Mouse (Mus musculus) hindbrain, embryonic 16.5 days (tissue): ENCODE measurements at regions not wholly inside any gene's neighbourhood (a gene's known extent, or its start where the extent isn't known, plus 50 kb on each side); places are given as distances from the start of the nearest gene placed in this dataset.
A peak's percentile ranks its signal among the peaks of the same experiment; 100 is the strongest.

Experiments used
- ATAC-seq: fragments of 200-750 bp; cut with Nextera tagmentation; 2 replicates; pipeline ENCODE4 v1.8.0; 2017; ENCODE audit warnings: moderate TSS enrichment, moderate library complexity
- H3K27ac ChIP-seq: fragments of 300-500 bp; sonication (generic); 2 replicates; pipeline ENCODE4 v1.5.1; 2014; ENCODE audit warnings: low read depth, mild to moderate bottlenecking, control low read depth, low read length, moderate library complexity
- H3K27me3 ChIP-seq: fragments of 300-500 bp; sonication (generic); replicated peaks from 2 replicates; pipeline ENCODE4 v1.6.1; 2014; ENCODE audit warnings: low read length; ENCODE audit not compliant: control insufficient read depth, insufficient read depth
- H3K36me3 ChIP-seq: fragments of 300-500 bp; sonication (generic); 2 replicates; pipeline ENCODE4 v1.6.1; 2014; ENCODE audit warnings: mild to moderate bottlenecking, low read length, moderate library complexity, mixed read lengths; ENCODE audit not compliant: control insufficient read depth, insufficient read depth
- H3K4me1 ChIP-seq: fragments of 300-500 bp; sonication (generic); 2 replicates; pipeline ENCODE4 v1.6.1; 2014; ENCODE audit warnings: low read depth, low read length; ENCODE audit not compliant: control insufficient read depth, insufficient read depth
- H3K4me2 ChIP-seq: fragments of 300-500 bp; sonication (generic); 2 replicates; pipeline ENCODE4 v1.6.1; 2014; ENCODE audit warnings: mild to moderate bottlenecking, low read length, control low read depth, moderate library complexity
- H3K4me3 ChIP-seq: fragments of 300-500 bp; sonication (generic); 2 replicates; pipeline ENCODE4 v1.5.1; 2014; ENCODE audit warnings: mild to moderate bottlenecking, low read length, control low read depth, moderate library complexity
- H3K9ac ChIP-seq: fragments of 300-500 bp; sonication (generic); 2 replicates; pipeline ENCODE4 v1.6.1; 2014; ENCODE audit warnings: low read depth, mild to moderate bottlenecking, control low read depth, low read length, moderate library complexity
- H3K9me3 ChIP-seq: fragments of 300-500 bp; sonication (generic); 2 replicates; pipeline ENCODE4 v1.6.1; 2014; ENCODE audit warnings: mild to moderate bottlenecking, low read length, moderate library complexity; ENCODE audit not compliant: control insufficient read depth
- WGBS: fragments of 180-500 bp; shearing (Covaris S2); extraction: QIAGEN DNeasy Blood & Tissue Kit; methylation state at CpG from one replicate; pipeline ENCODE4 v1.1.7; 2014; 5-methylcytosine and 5-hydroxymethylcytosine counted together

DNA sequence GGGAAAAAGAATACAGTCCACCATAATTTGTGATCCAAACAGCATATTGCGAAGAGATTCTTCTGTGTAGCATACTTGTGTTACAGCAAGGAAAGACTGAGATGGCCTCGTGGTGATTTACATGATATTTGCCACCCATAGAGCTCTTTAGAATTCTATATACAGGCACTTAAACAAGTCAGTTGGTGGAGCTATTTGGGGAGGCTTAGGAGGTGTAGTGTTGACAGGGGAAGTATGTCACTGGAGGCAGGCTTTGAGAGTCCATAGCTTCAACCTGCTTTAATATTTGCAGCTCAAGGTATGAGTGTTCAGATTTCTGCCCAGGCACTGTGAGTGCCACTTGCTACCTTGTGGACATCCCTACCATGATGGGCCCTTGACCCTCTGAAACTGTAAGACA lies 187.3 kb downstream of the Ostf1 start:
- Histone ChIP-seq H3K4me3 (no peak overlapping the region), H3K4me1 (no peaks in the 10 kb centered on the region), H3K36me3 (no peaks in the 10 kb centered on the region), H3K9ac (no peak overlapping the region), H3K9me3 (no peaks in the 10 kb centered on the region), H3K4me2 (no peak overlapping the region), H3K27me3 (no peaks in the 10 kb centered on the region), H3K27ac (no peak overlapping the region)
- WGBS: 72% methylated on average over 2 of the region's 2 CpGs
- no peak for ATAC-seq

DNA sequence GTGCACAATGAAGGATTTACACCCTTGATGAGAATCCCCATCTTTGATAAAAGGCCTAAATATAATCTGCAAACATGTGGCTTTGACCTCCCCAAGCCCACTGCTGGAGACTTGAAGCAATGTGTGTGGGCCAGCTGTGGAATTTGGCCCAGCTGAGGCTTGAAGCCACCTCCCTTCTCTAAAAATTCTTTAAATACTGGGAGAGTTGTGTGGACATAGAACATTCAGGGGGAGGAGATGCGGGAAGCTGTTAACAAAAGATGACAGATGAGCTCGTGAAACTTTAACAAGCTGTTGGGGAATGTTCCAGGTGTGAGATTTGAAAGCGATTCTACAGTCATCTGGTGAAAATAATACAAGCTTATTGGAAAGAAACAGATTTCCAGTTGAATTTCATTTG lies 195.3 kb downstream of the Ostf1 start:
- Histone ChIP-seq H3K9ac (no peak overlapping the region), H3K36me3 (no peaks in the 10 kb centered on the region), H3K4me3 (no peak overlapping the region), H3K4me1 (no peaks in the 10 kb centered on the region), H3K4me2 (no peak overlapping the region), H3K27ac (no peak overlapping the region), H3K9me3 (no peaks in the 10 kb centered on the region), H3K27me3 (no peaks in the 10 kb centered on the region)
- ATAC-seq: no peak
- WGBS: 67% methylated on average over 3 of the region's 3 CpGs

- H3K9ac ChIP-seq: no peak overlapping the region
- WGBS: 61% methylated on average over 9 of the region's 9 CpGs
Measured at GRCm38 (mm10) chr19:18420381-18420785, 211.2 kb downstream of the Ostf1 start.

DNA sequence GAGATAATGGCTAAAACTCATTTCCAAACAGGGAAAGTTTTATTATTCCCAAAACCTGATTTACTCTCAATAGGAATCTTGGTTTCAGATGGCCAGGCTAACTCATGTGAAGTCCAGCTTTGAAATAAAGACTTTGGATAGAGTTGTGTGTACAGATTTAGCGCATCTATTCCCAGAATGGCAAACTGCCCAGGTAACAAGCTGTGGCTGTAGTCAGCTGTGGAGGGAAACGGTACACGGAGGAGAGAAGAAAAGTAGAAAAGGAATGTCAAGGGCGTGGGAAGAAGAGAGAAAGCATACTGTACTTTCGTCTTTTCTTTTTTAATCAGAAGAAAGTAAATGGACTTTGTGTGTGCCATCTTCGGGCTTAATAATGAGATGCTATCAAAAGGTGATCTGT lies 213.1 kb downstream of the Ostf1 start:
- ATAC-seq: no peak
- Histone ChIP-seq H3K27ac (no peak overlapping the region), H3K27me3 (no peaks in the 10 kb centered on the region), H3K4me3 (no peak overlapping the region), H3K9ac (no peak overlapping the region), H3K4me1 (no peaks in the 10 kb centered on the region), H3K4me2 (no peak overlapping the region), H3K9me3 (no peaks in the 10 kb centered on the region), H3K36me3 (no peaks in the 10 kb centered on the region)
- 81% methylated on average over 6 of the region's 6 CpGs for WGBS

More at GRCm38 (mm10) chr19:18420381-18420785, 211.2 kb downstream of the Ostf1 start:
- no peak overlapping the region for H3K27ac ChIP-seq
- H3K36me3 ChIP-seq: no peaks in the 10 kb centered on the region
- no peaks in the 10 kb centered on the region for H3K9me3 ChIP-seq
- no peaks in the 10 kb centered on the region for H3K4me1 ChIP-seq
- no peak for ATAC-seq
- no peaks in the 10 kb centered on the region for H3K27me3 ChIP-seq
- no peak overlapping the region for H3K4me2 ChIP-seq
- no peak overlapping the region for H3K4me3 ChIP-seq

DNA sequence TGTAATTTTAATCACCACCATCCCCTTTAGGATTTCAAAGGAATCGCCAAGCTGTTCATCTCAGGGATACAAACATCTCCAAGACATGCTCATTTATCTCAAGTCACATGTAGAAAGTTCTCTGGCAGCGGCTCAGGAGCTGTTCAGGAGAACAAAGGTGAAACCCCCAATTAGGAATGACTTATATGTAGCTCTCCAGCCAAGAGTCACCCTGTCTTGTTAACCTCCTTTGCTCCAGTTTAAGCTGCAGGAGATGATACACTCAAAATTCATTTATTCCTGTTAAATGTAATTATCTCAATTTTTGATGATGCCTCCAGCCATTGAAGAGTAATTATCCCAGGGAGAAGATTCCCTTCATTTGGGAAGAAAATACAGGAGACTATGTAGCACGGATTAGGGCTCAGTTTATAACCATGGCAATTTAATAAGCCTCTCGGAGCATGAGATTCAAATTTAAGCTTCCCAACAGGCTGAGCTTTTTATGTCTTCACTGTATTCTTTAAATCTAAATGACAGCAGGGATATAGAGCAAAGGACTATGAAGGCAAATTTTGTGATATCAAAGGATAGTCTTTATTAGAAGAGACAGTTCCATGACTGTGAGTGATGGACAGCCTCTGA lies 254.0 kb downstream of the Ostf1 start:
- peak; percentile 45; the same call in 1 of the 2 replicates for ATAC-seq
- WGBS: 65% methylated on average over 4 of the region's 4 CpGs
- no peak overlapping the region for H3K9ac ChIP-seq

DNA sequence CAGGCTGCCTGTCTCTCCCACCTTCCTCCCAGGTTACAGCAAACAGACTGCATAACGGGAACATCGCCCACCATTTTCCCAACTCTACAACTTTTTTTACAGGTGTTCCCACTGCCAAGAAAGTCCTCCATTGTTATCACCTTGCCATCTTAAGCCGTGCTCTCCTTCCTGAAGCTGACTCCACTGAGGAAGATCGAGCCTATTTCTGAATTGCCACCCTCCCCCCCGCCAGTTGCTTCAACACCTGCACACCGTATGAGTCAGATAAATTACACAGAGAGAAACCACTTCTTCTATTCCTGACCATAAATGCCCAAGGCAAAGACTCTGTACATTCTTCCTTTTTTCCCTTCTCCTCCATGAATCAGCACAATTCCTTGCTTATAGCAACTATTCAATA lies 263.0 kb downstream of the Ostf1 start:
- no peaks in the 10 kb centered on the region for H3K36me3 ChIP-seq
- H3K9ac ChIP-seq: no peak overlapping the region
- no peak overlapping the region for H3K4me2 ChIP-seq
- H3K4me3 ChIP-seq: no peak overlapping the region
- no peak overlapping the region for H3K27ac ChIP-seq
- no peaks in the 10 kb centered on the region for H3K27me3 ChIP-seq
- no peaks in the 10 kb centered on the region for H3K4me1 ChIP-seq
- WGBS: 90% methylated on average over 6 of the region's 6 CpGs
- ATAC-seq: no peak
- H3K9me3 ChIP-seq: no peaks in the 10 kb centered on the region

More for the DNA sequence above, 254.0 kb downstream of the Ostf1 start:
- Histone ChIP-seq H3K27ac (no peak overlapping the region), H3K27me3 (no peaks in the 10 kb centered on the region), H3K4me1 (no peaks in the 10 kb centered on the region), H3K36me3 (no peaks in the 10 kb centered on the region), H3K9me3 (no peaks in the 10 kb centered on the region), H3K4me3 (no peak overlapping the region), H3K4me2 (no peak overlapping the region)

GRCm38 (mm10) chr19:18353960-18354359 lies 277.7 kb downstream of the Ostf1 start:
- Histone ChIP-seq H3K27ac (no peak overlapping the region), H3K27me3 (no peaks in the 10 kb centered on the region), H3K9ac (no peak overlapping the region), H3K4me2 (no peak overlapping the region), H3K36me3 (no peaks in the 10 kb centered on the region), H3K9me3 (no peaks in the 10 kb centered on the region), H3K4me3 (no peak overlapping the region), H3K4me1 (no peaks in the 10 kb centered on the region)
- 80% methylated on average over 3 of the region's 3 CpGs for WGBS
- ATAC-seq: no peak

DNA sequence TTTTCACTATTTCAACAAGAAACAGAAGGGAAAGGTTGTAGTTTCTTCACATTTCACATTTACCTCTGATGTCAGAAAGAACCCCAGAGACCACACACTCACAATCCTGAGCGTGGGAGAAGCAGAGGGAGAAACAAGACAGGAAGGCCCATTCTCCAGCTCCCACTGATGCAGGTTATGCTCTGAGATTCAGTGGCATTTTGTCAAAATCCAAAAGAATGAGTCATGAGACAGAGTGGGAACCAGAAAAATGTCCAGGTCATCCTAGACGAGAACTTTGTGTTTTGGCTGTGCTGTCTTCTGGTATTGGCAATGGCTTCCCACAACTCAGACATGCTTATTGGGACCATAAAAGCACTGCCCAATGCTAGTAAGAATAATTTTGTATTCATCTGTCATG lies 285.9 kb downstream of the Ostf1 start:
- H3K4me3 ChIP-seq: no peak overlapping the region
- H3K27ac ChIP-seq: no peak overlapping the region
- no peaks in the 10 kb centered on the region for H3K9me3 ChIP-seq
- H3K27me3 ChIP-seq: no peaks in the 10 kb centered on the region
- no peaks in the 10 kb centered on the region for H3K4me1 ChIP-seq
- no peak for ATAC-seq
- no peaks in the 10 kb centered on the region for H3K36me3 ChIP-seq
- WGBS: 88% methylated on average over 2 of the region's 2 CpGs
- no peak overlapping the region for H3K4me2 ChIP-seq
- H3K9ac ChIP-seq: no peak overlapping the region

DNA sequence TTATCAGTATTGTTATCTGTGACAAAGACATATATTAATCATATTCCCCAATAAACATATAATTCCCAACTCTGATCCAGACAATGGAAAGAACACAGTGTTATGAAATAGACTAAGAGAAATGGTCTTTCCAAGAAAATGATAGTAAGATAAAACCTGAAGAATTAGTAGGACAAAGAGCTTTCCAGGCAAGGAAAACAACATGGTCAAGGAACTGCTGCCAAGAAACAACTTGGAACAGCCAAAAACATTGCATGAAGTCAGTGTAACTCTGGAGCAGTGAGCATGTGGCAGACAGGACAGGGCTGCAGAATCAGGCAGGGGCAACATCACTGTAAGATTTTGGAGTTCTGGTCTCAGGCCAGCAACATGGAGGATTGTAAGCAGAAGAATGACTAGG lies 288.0 kb downstream of the Ostf1 start:
- H3K4me2 ChIP-seq: no peak overlapping the region
- no peak for ATAC-seq
- no peaks in the 10 kb centered on the region for H3K9me3 ChIP-seq
- no peak overlapping the region for H3K9ac ChIP-seq
- no peaks in the 10 kb centered on the region for H3K4me1 ChIP-seq
- H3K4me3 ChIP-seq: no peak overlapping the region
- no peaks in the 10 kb centered on the region for H3K27me3 ChIP-seq
- H3K36me3 ChIP-seq: no peaks in the 10 kb centered on the region
- no peak overlapping the region for H3K27ac ChIP-seq

- Histone ChIP-seq H3K27ac (no peak overlapping the region), H3K4me1 (no peaks in the 10 kb centered on the region), H3K36me3 (no peaks in the 10 kb centered on the region), H3K9me3 (no peaks in the 10 kb centered on the region), H3K27me3 (no peaks in the 10 kb centered on the region), H3K9ac (no peak overlapping the region), H3K4me2 (no peak overlapping the region), H3K4me3 (no peak overlapping the region)
- 79% methylated on average over 1 of the region's 1 CpGs for WGBS
- no peak for ATAC-seq
Measured at GRCm38 (mm10) chr19:18343003-18343402, 288.6 kb downstream of the Ostf1 start.
